Mouse (Mus musculus) stomach, embryonic 14.5 days (tissue): ENCODE measurements at regions not wholly inside any gene's neighbourhood (a gene's known extent, or its start where the extent isn't known, plus 50 kb on each side); places are given as distances from the start of the nearest gene placed in this dataset.

Experiments
- ATAC-seq: fragments of 200-750 bp; cut with Nextera tagmentation; 2 replicates; pipeline ENCODE4 v1.8.0; 2017; ENCODE audit warnings: low read depth, moderate TSS enrichment; ENCODE audit not compliant: insufficient number of reproducible peaks, insufficient read depth, low FRiP score
- H3K27ac ChIP-seq: fragments of 300-500 bp; sonication (generic); 2 replicates; pipeline ENCODE4 v1.5.1; 2014; ENCODE audit warnings: mild to moderate bottlenecking, low read length, moderate library complexity, mixed read lengths
- H3K27me3 ChIP-seq: fragments of 300-500 bp; sonication (generic); 2 replicates; pipeline ENCODE4 v1.6.1; 2014; ENCODE audit warnings: low read length, control low read depth, mixed read lengths; ENCODE audit not compliant: control insufficient read depth, insufficient read depth
- H3K36me3 ChIP-seq: fragments of 300-500 bp; sonication (generic); 2 replicates; pipeline ENCODE4 v1.6.1; 2014; ENCODE audit warnings: mild to moderate bottlenecking, control low read depth, low read length, moderate library complexity, mixed read lengths; ENCODE audit not compliant: control insufficient read depth, insufficient read depth
- H3K4me1 ChIP-seq: fragments of 300-500 bp; sonication (generic); 2 replicates; pipeline ENCODE4 v1.6.1; 2014; ENCODE audit warnings: low read length, control low read depth, mixed read lengths; ENCODE audit not compliant: control insufficient read depth, insufficient read depth
- H3K4me2 ChIP-seq: fragments of 300-500 bp; sonication (generic); replicated peaks from 2 replicates; pipeline ENCODE4 v1.6.1; 2014; ENCODE audit warnings: low read depth, low read length, control low read depth
- H3K4me3 ChIP-seq: fragments of 300-500 bp; sonication (generic); 2 replicates; pipeline ENCODE4 v1.5.1; 2014; ENCODE audit warnings: low read depth, low read length, control low read depth
- H3K9ac ChIP-seq: fragments of 300-500 bp; sonication (generic); replicated peaks from 2 replicates; pipeline ENCODE4 v1.6.1; 2014; ENCODE audit warnings: low read depth, mild to moderate bottlenecking, control low read depth, low read length, moderate library complexity, mixed read lengths
- H3K9me3 ChIP-seq: fragments of 300-500 bp; sonication (generic); 2 replicates; pipeline ENCODE4 v1.6.1; 2016; ENCODE audit warnings: low read depth, low read length, control low read depth; ENCODE audit not compliant: control insufficient read depth
- WGBS: fragments of 180-500 bp; shearing (Covaris S2); extraction: QIAGEN DNeasy Blood & Tissue Kit; methylation state at CpG from one replicate; pipeline ENCODE4 v1.1.7; 2014; 5-methylcytosine and 5-hydroxymethylcytosine counted together

- Histone ChIP-seq H3K27ac (no peak overlapping the region), H3K4me2 (no peak overlapping the region), H3K9me3 (no peaks in the 10 kb centered on the region), H3K9ac (no peak overlapping the region), H3K36me3 (no peaks in the 10 kb centered on the region), H3K4me3 (no peak overlapping the region), H3K27me3 (no peaks in the 10 kb centered on the region), H3K4me1 (no peaks in the 10 kb centered on the region)
- WGBS = 64% methylated on average over 5 of the region's 5 CpGs
- ATAC-seq = no peak
Measured at GRCm38 (mm10) chr12:106377761-106378160, 367.7 kb downstream of the Vrk1 start.

GRCm38 (mm10) chr12:106378303-106379075 lies 368.5 kb downstream of the Vrk1 start:
- Histone ChIP-seq H3K27me3 (no peaks in the 10 kb centered on the region), H3K27ac (no peak overlapping the region), H3K4me2 (peak overlapping the region; percentile 36), H3K9me3 (no peaks in the 10 kb centered on the region), H3K9ac (no peak overlapping the region), H3K36me3 (no peaks in the 10 kb centered on the region), H3K4me3 (peak overlapping the region; percentile 11), H3K4me1 (no peaks in the 10 kb centered on the region)
- ATAC-seq = no peak
- WGBS = 24% methylated on average over 19 of the region's 19 CpGs

- H3K36me3 ChIP-seq = no peaks in the 10 kb centered on the region
- ATAC-seq = no peak
- no peaks in the 10 kb centered on the region for H3K9me3 ChIP-seq
- no peak overlapping the region for H3K27ac ChIP-seq
- H3K4me2 ChIP-seq = peak overlapping the region; percentile 36
- H3K4me1 ChIP-seq = no peaks in the 10 kb centered on the region
- 3% methylated on average over 14 of the region's 14 CpGs for WGBS
- H3K27me3 ChIP-seq = no peaks in the 10 kb centered on the region
- peak overlapping the region; percentile 11 for H3K4me3 ChIP-seq
- no peak overlapping the region for H3K9ac ChIP-seq
Measured at GRCm38 (mm10) chr12:106379151-106379594, 369.1 kb downstream of the Vrk1 start.

GRCm38 (mm10) chr12:106379779-106380178 lies 369.8 kb downstream of the Vrk1 start:
- 72% methylated on average over 14 of the region's 14 CpGs for WGBS
- Histone ChIP-seq H3K27ac (no peak overlapping the region), H3K4me1 (no peaks in the 10 kb centered on the region), H3K9me3 (no peaks in the 10 kb centered on the region), H3K4me2 (no peak overlapping the region), H3K9ac (no peak overlapping the region), H3K36me3 (no peaks in the 10 kb centered on the region), H3K27me3 (no peaks in the 10 kb centered on the region), H3K4me3 (no peak overlapping the region)
- ATAC-seq = no peak

- no peak overlapping the region for H3K4me2 ChIP-seq
- H3K9ac ChIP-seq = no peak overlapping the region
- no peaks in the 10 kb centered on the region for H3K27me3 ChIP-seq
- no peaks in the 10 kb centered on the region for H3K9me3 ChIP-seq
- H3K27ac ChIP-seq = no peak overlapping the region
- no peaks in the 10 kb centered on the region for H3K4me1 ChIP-seq
- no peak overlapping the region for H3K4me3 ChIP-seq
- 81% methylated on average over 15 of the region's 15 CpGs for WGBS
- no peaks in the 10 kb centered on the region for H3K36me3 ChIP-seq
- ATAC-seq = no peak
Measured at GRCm38 (mm10) chr12:106381821-106382220, 371.8 kb downstream of the Vrk1 start.

GRCm38 (mm10) chr12:106389214-106389613 lies 379.2 kb downstream of the Vrk1 start:
- ATAC-seq = no peak
- no peaks in the 10 kb centered on the region for H3K4me1 ChIP-seq

GRCm38 (mm10) chr12:106392316-106392715 lies 382.3 kb downstream of the Vrk1 start:
- ATAC-seq = no peak
- Histone ChIP-seq H3K27ac (no peak overlapping the region), H3K4me3 (no peak overlapping the region), H3K36me3 (no peaks in the 10 kb centered on the region), H3K27me3 (no peaks in the 10 kb centered on the region), H3K9me3 (no peaks in the 10 kb centered on the region), H3K4me2 (no peak overlapping the region), H3K4me1 (no peaks in the 10 kb centered on the region), H3K9ac (no peak overlapping the region)
- 69% methylated on average over 2 of the region's 2 CpGs for WGBS

More at GRCm38 (mm10) chr12:106389214-106389613, 379.2 kb downstream of the Vrk1 start:
- WGBS = 90% methylated on average over 11 of the region's 11 CpGs
- Histone ChIP-seq H3K4me3 (no peak overlapping the region), H3K27ac (no peak overlapping the region), H3K36me3 (no peaks in the 10 kb centered on the region), H3K9ac (no peak overlapping the region), H3K27me3 (no peaks in the 10 kb centered on the region), H3K9me3 (no peaks in the 10 kb centered on the region), H3K4me2 (no peak overlapping the region)

- no peak overlapping the region for H3K4me2 ChIP-seq
- no peak overlapping the region for H3K4me3 ChIP-seq
- no peaks in the 10 kb centered on the region for H3K27me3 ChIP-seq
- H3K36me3 ChIP-seq = no peaks in the 10 kb centered on the region
- H3K9ac ChIP-seq = no peak overlapping the region
- H3K27ac ChIP-seq = no peak overlapping the region
- H3K9me3 ChIP-seq = no peaks in the 10 kb centered on the region
- 80% methylated on average over 17 of the region's 17 CpGs for WGBS
- no peak for ATAC-seq
- H3K4me1 ChIP-seq = no peaks in the 10 kb centered on the region
Measured at GRCm38 (mm10) chr12:106399085-106399484, 389.1 kb downstream of the Vrk1 start.

- Histone ChIP-seq H3K4me3 (no peak overlapping the region), H3K4me1 (no peaks in the 10 kb centered on the region), H3K9me3 (no peaks in the 10 kb centered on the region), H3K4me2 (no peak overlapping the region), H3K36me3 (no peaks in the 10 kb centered on the region), H3K27me3 (no peaks in the 10 kb centered on the region), H3K27ac (no peak overlapping the region), H3K9ac (no peak overlapping the region)
- 77% methylated on average over 7 of the region's 7 CpGs for WGBS
- no peak for ATAC-seq
Measured at GRCm38 (mm10) chr12:106411075-106411474, 401.0 kb downstream of the Vrk1 start.
